In genomic region chr11:98983551-98983950, GRCm38 (mm10) we compare ENCODE assay signal across 12 mouse cellular contexts. TPM values are rescaled to one million over a fixed set of nuclear protein-coding genes. Genes with fewer than 3 reads are reported as not detected.
DNase-seq lines count a peak whose midpoint lies in the region; ATAC-seq and TF ChIP-seq lines count a peak whose summit lies in the region.
"Had no signal": no experiment of that assay in that cellular context is flagged by ENCODE, and none has a peak within 500 bp of the region (broad histone marks: within the 10 kb centered on the region; RNA-seq: fewer than 3 reads in every experiment).

No protein-coding gene starts in this region.

- no peak overlapping the region for H3K4me3 ChIP-seq in intestine, embryonic 15.5 days (replicated peaks)
- H3K4me3 ChIP-seq in intestine, embryonic 16.5 days (ENCODE audit: low read length): no peak overlapping the region
- 0 out of 2 replicates have a peak overlapping the region, but pooled peaks have one; percentile 62 for H3K4me3 ChIP-seq in heart, postnatal 0 days (ENCODE audit: low read depth, low read length)
- no peak overlapping the region for H3K4me3 ChIP-seq in limb, embryonic 13.5 days

- no peak for TF ChIP-seq EP300 in heart, postnatal 0 days (IDR thresholded peaks at IDR 0.05; ENCODE audit: low read depth)

- H3K27ac ChIP-seq in intestine, embryonic 15.5 days: no peak overlapping the region
- no peak overlapping the region for H3K27ac ChIP-seq in intestine, embryonic 16.5 days (ENCODE audit: low read length)
- H3K27ac ChIP-seq in heart, postnatal 0 days (ENCODE audit: low read depth): no peak overlapping the region
- no peak overlapping the region for H3K27ac ChIP-seq in limb, embryonic 13.5 days
- H3K27ac ChIP-seq: liver, embryonic 14.5 days had no signal

- no peaks in the 10 kb centered on the region for H3K9me3 ChIP-seq in intestine, embryonic 15.5 days
- no peaks in the 10 kb centered on the region for H3K9me3 ChIP-seq in intestine, embryonic 16.5 days (ENCODE audit: control insufficient read depth, low read length)
- no peaks in the 10 kb centered on the region for H3K9me3 ChIP-seq in heart, postnatal 0 days (replicated peaks; ENCODE audit: control insufficient read depth, low read length)
- no peaks in the 10 kb centered on the region for H3K9me3 ChIP-seq in limb, embryonic 13.5 days

- 0 out of 2 replicates have a peak, but pooled peaks cover 13% of the 10 kb centered on the region for H3K4me1 ChIP-seq in intestine, embryonic 15.5 days (replicated peaks)
- H3K4me1 ChIP-seq in intestine, embryonic 16.5 days (ENCODE audit: control insufficient read depth, insufficient read depth, low read length): peaks cover 6% of the 10 kb centered on the region
- peaks cover 6% of the 10 kb centered on the region for H3K4me1 ChIP-seq in heart, postnatal 0 days (ENCODE audit: control insufficient read depth, insufficient read depth)
- H3K4me1 ChIP-seq in limb, embryonic 13.5 days: peaks cover 24% of the 10 kb centered on the region

- ATAC-seq in intestine, embryonic 15.5 days: no peak
- ATAC-seq in intestine, embryonic 16.5 days: no peak
- ATAC-seq in heart, postnatal 0 days (ENCODE audit: insufficient read depth, low read depth): no peak
- ATAC-seq in limb, embryonic 13.5 days (ENCODE audit: low FRiP score, low read depth): no peak

- WGBS in intestine, embryonic 15.5 days: 56% methylated on average over 8 of the region's 8 CpGs
- 50% methylated on average over 8 of the region's 8 CpGs for WGBS in intestine, embryonic 16.5 days
- 46% methylated on average over 8 of the region's 8 CpGs for WGBS in heart, postnatal 0 days
- 53% methylated on average over 8 of the region's 8 CpGs for WGBS in limb, embryonic 13.5 days

- peak; percentile 28 for DNase-seq in cerebellum, adult 9-11 months
- DNase-seq in cerebellum, adult 11-12 months: no peak
- DNase-seq in heart, postnatal 0 days (ENCODE audit: low spot score): no peak
- DNase-seq in c-Kit-positive CD71-positive TER-119-positive erythroid progenitor cells, embryonic 14.5 days (ENCODE audit: low spot score): no peak
- DNase-seq in adipocyte (ENCODE audit: low spot score): no peak

- H3K36me3 ChIP-seq in intestine, embryonic 15.5 days: no peaks in the 10 kb centered on the region
- no peaks in the 10 kb centered on the region for H3K36me3 ChIP-seq in intestine, embryonic 16.5 days (ENCODE audit: control insufficient read depth, insufficient read depth, low read length)
- H3K36me3 ChIP-seq in heart, postnatal 0 days (replicated peaks; ENCODE audit: control insufficient read depth, insufficient read depth, low read length): no peaks in the 10 kb centered on the region
- peaks cover under 1% of the 10 kb centered on the region; the same call in 1 of the 2 replicates for H3K36me3 ChIP-seq in limb, embryonic 13.5 days

- H3K4me2 ChIP-seq in intestine, embryonic 15.5 days (replicated peaks): peak overlapping the region; percentile 100; the same call in 1 of the 2 replicates
- H3K4me2 ChIP-seq in intestine, embryonic 16.5 days (ENCODE audit: low read depth, low read length): no peak overlapping the region
- peak overlapping the region; percentile 97; the same call in 1 of the 2 replicates for H3K4me2 ChIP-seq in heart, postnatal 0 days (ENCODE audit: low read depth, low read length)
- H3K4me2 ChIP-seq in limb, embryonic 13.5 days (replicated peaks): peak overlapping the region; percentile 96

- no peaks in the 10 kb centered on the region for H3K27me3 ChIP-seq in intestine, embryonic 15.5 days (replicated peaks)
- H3K27me3 ChIP-seq in intestine, embryonic 16.5 days (replicated peaks; ENCODE audit: control insufficient read depth, insufficient read depth, low read length): 0 out of 2 replicates have a peak, but pooled peaks cover 9% of the 10 kb centered on the region
- H3K27me3 ChIP-seq in heart, postnatal 0 days (ENCODE audit: control insufficient read depth, insufficient read depth, low read length): no peaks in the 10 kb centered on the region
- H3K27me3 ChIP-seq in limb, embryonic 13.5 days: peaks cover 14% of the 10 kb centered on the region

- TF ChIP-seq CTCF in heart, postnatal 0 days (IDR thresholded peaks at IDR 0.05; ENCODE audit: low read depth): no peak

- H3K9ac ChIP-seq in intestine, embryonic 15.5 days: no peak overlapping the region
- no peak overlapping the region for H3K9ac ChIP-seq in intestine, embryonic 16.5 days (ENCODE audit: low read depth, low read length)
- H3K9ac ChIP-seq in heart, postnatal 0 days (replicated peaks; ENCODE audit: low read depth, low read length): no peak overlapping the region
- H3K9ac ChIP-seq in limb, embryonic 13.5 days: no peak overlapping the region
- H3K9ac ChIP-seq: liver, embryonic 14.5 days had no signal

RNA-seq across cellular contexts. Expression of gene Gjd3, which starts 0.7 kb away (rescaled TPM):
- polyA plus RNA-seq in intestine, embryonic 15.5 days (2015; fragmentation: Nextera tagmentation; extraction: Ambion mirVana): 0.20 and 0.35 TPM in 2 replicates
- 0.17 TPM in 1 of 2 replicates, not detected in the other for polyA plus RNA-seq in intestine, embryonic 16.5 days (2015; fragmentation: Nextera tagmentation; extraction: Ambion mirVana)
- total RNA-seq in heart, postnatal 0 days (2014; rRNA removed; ENCODE audit: low replicate concordance): 4.2 and 14.7 TPM in 2 replicates
- 5.8 and 6.3 TPM in 2 replicates for polyA plus RNA-seq in heart, postnatal 0 days (2015; fragmentation: Nextera tagmentation; extraction: Ambion mirVana)
- 0.41 and 0.78 TPM in 2 replicates for polyA plus RNA-seq in limb, embryonic 13.5 days (2015; fragmentation: Nextera tagmentation; extraction: Ambion mirVana)
- total RNA-seq: G1E; megakaryocyte, adult 5-6 weeks; neutrophil, adult 5-6 weeks had no signal
- polyA plus RNA-seq: G1E; liver, embryonic 14.5 days had no signal

RNA-seq across cellular contexts. Expression of gene Top2a, which starts 40.4 kb away (rescaled TPM):
- polyA plus RNA-seq in intestine, embryonic 15.5 days (2015; fragmentation: Nextera tagmentation; extraction: Ambion mirVana): 183 and 194 TPM in 2 replicates
- 132 and 149 TPM in 2 replicates for polyA plus RNA-seq in intestine, embryonic 16.5 days (2015; fragmentation: Nextera tagmentation; extraction: Ambion mirVana)
- 52.9 and 91.1 TPM in 2 replicates for total RNA-seq in heart, postnatal 0 days (2014; rRNA removed; ENCODE audit: low replicate concordance)
- 38.2 and 38.9 TPM in 2 replicates for polyA plus RNA-seq in heart, postnatal 0 days (2015; fragmentation: Nextera tagmentation; extraction: Ambion mirVana)
- polyA plus RNA-seq in limb, embryonic 13.5 days (2015; fragmentation: Nextera tagmentation; extraction: Ambion mirVana): 270 and 275 TPM in 2 replicates

RNA-seq across cellular contexts. Expression of gene Rara, which starts 55.9 kb away (rescaled TPM):
- 30.7 and 31.5 TPM in 2 replicates for polyA plus RNA-seq in intestine, embryonic 15.5 days (2015; fragmentation: Nextera tagmentation; extraction: Ambion mirVana)
- 28.2 and 31.2 TPM in 2 replicates for polyA plus RNA-seq in intestine, embryonic 16.5 days (2015; fragmentation: Nextera tagmentation; extraction: Ambion mirVana)
- total RNA-seq in heart, postnatal 0 days (2014; rRNA removed; ENCODE audit: low replicate concordance): 24.0 and 36.2 TPM in 2 replicates
- 14.7 and 15.8 TPM in 2 replicates for polyA plus RNA-seq in heart, postnatal 0 days (2015; fragmentation: Nextera tagmentation; extraction: Ambion mirVana)
- 46.5 and 49.8 TPM in 2 replicates for polyA plus RNA-seq in limb, embryonic 13.5 days (2015; fragmentation: Nextera tagmentation; extraction: Ambion mirVana)

RNA-seq across cellular contexts. Expression of gene Igfbp4, which starts 57.5 kb away (rescaled TPM):
- polyA plus RNA-seq in intestine, embryonic 15.5 days (2015; fragmentation: Nextera tagmentation; extraction: Ambion mirVana): 426 and 441 TPM in 2 replicates
- polyA plus RNA-seq in intestine, embryonic 16.5 days (2015; fragmentation: Nextera tagmentation; extraction: Ambion mirVana): 345 and 352 TPM in 2 replicates
- 221 and 277 TPM in 2 replicates for total RNA-seq in heart, postnatal 0 days (2014; rRNA removed; ENCODE audit: low replicate concordance)
- 186 and 201 TPM in 2 replicates for polyA plus RNA-seq in heart, postnatal 0 days (2015; fragmentation: Nextera tagmentation; extraction: Ambion mirVana)
- polyA plus RNA-seq in limb, embryonic 13.5 days (2015; fragmentation: Nextera tagmentation; extraction: Ambion mirVana): 1,212 and 1,268 TPM in 2 replicates
